13 mouse cellular contexts compared by ENCODE assay signal in the genomic region with DNA sequence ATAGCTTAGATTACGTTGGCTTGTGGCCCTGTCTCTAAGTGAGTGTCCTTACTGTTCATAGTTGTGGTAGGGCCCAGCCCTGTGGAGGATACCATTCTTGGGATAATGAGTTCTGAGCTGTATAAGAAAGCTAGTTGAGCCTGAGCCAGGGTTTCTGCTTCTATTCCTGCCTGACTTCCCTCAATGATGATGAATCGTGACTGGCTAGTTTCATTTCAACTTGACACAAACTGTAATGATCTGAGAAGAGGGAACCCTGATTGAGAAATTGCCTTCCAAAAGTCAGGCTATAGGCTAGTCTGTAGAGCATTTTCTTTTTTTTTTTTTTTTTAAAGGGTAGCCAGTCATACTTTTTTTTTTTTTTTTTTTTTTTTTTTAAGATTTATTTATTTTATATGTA. TPM values are rescaled to one million over a fixed set of nuclear protein-coding genes. Genes with fewer than 3 reads are reported as not detected.
A peak's percentile ranks its signal among the peaks of the same experiment; 100 is the strongest.
DNase-seq lines count a peak whose midpoint lies in the region; ATAC-seq and TF ChIP-seq lines count a peak whose summit lies in the region.
"Had no signal": no experiment of that assay in that cellular context is flagged by ENCODE, and none has a peak within 500 bp of the region (broad histone marks: within the 10 kb centered on the region; RNA-seq: fewer than 3 reads in every experiment).

No protein-coding gene starts in this region.

- H3K36me3 ChIP-seq in hindbrain, embryonic 10.5 days: peaks cover 40% of the 10 kb centered on the region
- H3K36me3 ChIP-seq in hindbrain, embryonic 13.5 days: peaks cover 19% of the 10 kb centered on the region
- H3K36me3 ChIP-seq in CH12.LX (replicated peaks in 1 of 2; ENCODE audit: control insufficient read depth in 1 of 2, insufficient read depth in 1 of 2, low read length in 1 of 2): peaks cover 27 to 56% of the 10 kb centered on the region in 2 experiments
- peaks cover 51% of the 10 kb centered on the region for H3K36me3 ChIP-seq in liver, embryonic 15.5 days (replicated peaks)

- TF ChIP-seq CTCF in CH12.LX (conservative IDR thresholded peaks at IDR 0.05 in 1 of 2, IDR thresholded peaks at IDR 0.05 in 1 of 2; ENCODE audit: low read depth in 2 of 2, low read length in 2 of 2): no peak

- H3K27ac ChIP-seq in hindbrain, embryonic 10.5 days: no peak overlapping the region
- H3K27ac ChIP-seq in hindbrain, embryonic 13.5 days: no peak overlapping the region
- H3K27ac ChIP-seq in CH12.LX (ENCODE audit: insufficient read depth, low read depth): no peak overlapping the region
- H3K27ac ChIP-seq in liver, embryonic 15.5 days (replicated peaks): 0 out of 2 replicates have a peak overlapping the region, but pooled peaks have one; percentile 92
- H3K27ac ChIP-seq: limb, embryonic 13.5 days had no signal

- dilution Hi-C loops in CH12.LX (cut with MboI; ENCODE audit: extremely low pct_ligation_motif_present, extremely low pct_unique_long_range_greater_than_20kb, low sequenced_read_pairs): no loop called here

- H3K9ac ChIP-seq in hindbrain, embryonic 13.5 days: no peak overlapping the region
- H3K9ac ChIP-seq in CH12.LX (ENCODE audit: insufficient read depth, low read depth): no peak overlapping the region
- peak overlapping the region; percentile 92; the same call in 1 of the 2 replicates for H3K9ac ChIP-seq in liver, embryonic 15.5 days

- no peak for TF ChIP-seq POLR2A in CH12.LX (IDR thresholded peaks at IDR 0.05; ENCODE audit: low read depth, low read length)

- no peak for DNase-seq in hindbrain, embryonic 10.5 days (ENCODE audit: low spot score)
- no peak for DNase-seq in CH12.LX (ENCODE audit: extremely low read depth)
- peak; percentile 17 for DNase-seq in c-Kit-positive CD71-negative TER-119-negative erythroid progenitor cells, embryonic 14.5 days (ENCODE audit: low read depth)
- DNase-seq in natural killer cell, adult 2 months (ENCODE audit: low spot score in 2 of 2): no peak
- DNase-seq in frontal cortex, postnatal 14 days (ENCODE audit: low spot score in 2 of 2): no peak
- no peak for DNase-seq in right cerebral cortex, postnatal 10 days (ENCODE audit: low spot score in 2 of 2)
- DNase-seq: cerebellum, adult 11-12 months; gastrocnemius, postnatal 14 days; right cerebral cortex, adult 18-20 months; thymus, adult 18-20 months had no signal

- no peak for TF ChIP-seq RAD21 in CH12.LX (IDR thresholded peaks at IDR 0.05; ENCODE audit: low read depth, low read length)

- H3K79me2 ChIP-seq in CH12.LX (replicated peaks; ENCODE audit: control insufficient read depth, extremely low read depth, insufficient read depth, poor library complexity, severe bottlenecking): no peaks in the 10 kb centered on the region; the same call in 1 of the 2 replicates

- in situ Hi-C loops in CH12.LX (cut with MboI; ENCODE audit: low pct_ligation_motif_present, low pct_unique_long_range_greater_than_20kb, low sequenced_read_pairs): no loop called here

- no peak for ATAC-seq in hindbrain, embryonic 13.5 days (ENCODE audit: low FRiP score)
- no peak for ATAC-seq in liver, embryonic 15.5 days (ENCODE audit: insufficient read depth)

- no peak for TF ChIP-seq EP300 in CH12.LX (IDR thresholded peaks at IDR 0.05; ENCODE audit: low read length)

- no peaks in the 10 kb centered on the region for H3K27me3 ChIP-seq in hindbrain, embryonic 10.5 days (ENCODE audit: insufficient read depth, poor library complexity, severe bottlenecking)
- H3K27me3 ChIP-seq in hindbrain, embryonic 13.5 days: no peaks in the 10 kb centered on the region
- no peaks in the 10 kb centered on the region for H3K27me3 ChIP-seq in CH12.LX (replicated peaks)
- H3K27me3 ChIP-seq in liver, embryonic 15.5 days: no peaks in the 10 kb centered on the region
- H3K27me3 ChIP-seq: limb, embryonic 13.5 days had no signal

- peak overlapping the region; percentile 72; the same call in 1 of the 2 replicates for H3K4me3 ChIP-seq in hindbrain, embryonic 10.5 days
- H3K4me3 ChIP-seq in hindbrain, embryonic 13.5 days: no peak overlapping the region
- no peak overlapping the region for H3K4me3 ChIP-seq in CH12.LX (replicated peaks in 1 of 3; ENCODE audit: low read depth in 2 of 3, low read length in 2 of 3, poor library complexity in 1 of 3)
- peak overlapping the region; percentile 96 for H3K4me3 ChIP-seq in liver, embryonic 15.5 days (replicated peaks)

- no peak overlapping the region for H3K4me2 ChIP-seq in hindbrain, embryonic 13.5 days
- peak overlapping the region; percentile 89; the same call in 1 of the 2 replicates for H3K4me2 ChIP-seq in CH12.LX (ENCODE audit: insufficient read depth, low read depth, poor library complexity, severe bottlenecking)
- peak overlapping the region; percentile 79 for H3K4me2 ChIP-seq in liver, embryonic 15.5 days

- WGBS in hindbrain, embryonic 10.5 days: 91% methylated on average over 2 of the region's 2 CpGs
- 96% methylated on average over 2 of the region's 2 CpGs for WGBS in hindbrain, embryonic 13.5 days
- 33% methylated on average over 2 of the region's 2 CpGs for WGBS in liver, embryonic 15.5 days (ENCODE audit: insufficient replicate concordance)

- no peaks in the 10 kb centered on the region for H3K9me3 ChIP-seq in hindbrain, embryonic 10.5 days
- H3K9me3 ChIP-seq in hindbrain, embryonic 13.5 days: no peaks in the 10 kb centered on the region
- no peaks in the 10 kb centered on the region for H3K9me3 ChIP-seq in CH12.LX (replicated peaks; ENCODE audit: low read length)
- no peaks in the 10 kb centered on the region for H3K9me3 ChIP-seq in liver, embryonic 15.5 days (replicated peaks)
- H3K9me3 ChIP-seq: limb, embryonic 13.5 days had no signal

- peaks cover 11% of the 10 kb centered on the region for H3K4me1 ChIP-seq in hindbrain, embryonic 10.5 days (replicated peaks)
- H3K4me1 ChIP-seq in hindbrain, embryonic 13.5 days (replicated peaks): peaks cover 11% of the 10 kb centered on the region
- peaks cover 5 to 15% of the 10 kb centered on the region in 2 experiments; a peak in 3 of 4 replicates for H3K4me1 ChIP-seq in CH12.LX (ENCODE audit: control insufficient read depth in 1 of 2, insufficient read depth in 2 of 2)
- H3K4me1 ChIP-seq in liver, embryonic 15.5 days (replicated peaks): peaks cover 18% of the 10 kb centered on the region

TF ChIP-seq in CH12.LX, 34 proteins besides CTCF, POLR2A, EP300 and RAD21:
- TF ChIP-seq MAX (IDR thresholded peaks at IDR 0.05; ENCODE audit: low read length): no peak
- TF ChIP-seq NRF1 (IDR thresholded peaks at IDR 0.05; ENCODE audit: low read depth, low read length): no peak
- TF ChIP-seq MYC (IDR thresholded peaks at IDR 0.05; ENCODE audit: low read depth, low read length): no peak
- TF ChIP-seq JUND (conservative IDR thresholded peaks at IDR 0.05; ENCODE audit: low read depth, low read length): no peak
- TF ChIP-seq NELFE (IDR thresholded peaks at IDR 0.05; ENCODE audit: low read depth, low read length): no peak
- no peak for TF ChIP-seq USF1 (IDR thresholded peaks at IDR 0.05; ENCODE audit: low read depth, low read length)
- TF ChIP-seq HCFC1 (IDR thresholded peaks at IDR 0.05; ENCODE audit: low read depth, low read length): no peak
- TF ChIP-seq CHD1 (IDR thresholded peaks at IDR 0.05; ENCODE audit: low read depth, low read length): no peak
- no peak for TF ChIP-seq ZKSCAN1 (IDR thresholded peaks at IDR 0.05; ENCODE audit: borderline replicate concordance, low read depth, low read length)
- no peak for TF ChIP-seq SMC3 (IDR thresholded peaks at IDR 0.05; ENCODE audit: low read depth, low read length)
- TF ChIP-seq MEF2A (IDR thresholded peaks at IDR 0.05; ENCODE audit: borderline replicate concordance, low read depth, low read length): no peak
- no peak for TF ChIP-seq BHLHE40 (IDR thresholded peaks at IDR 0.05; ENCODE audit: low read depth, low read length)
- no peak for TF ChIP-seq PAX5 (IDR thresholded peaks at IDR 0.05; ENCODE audit: low read length)
- TF ChIP-seq SIN3A (IDR thresholded peaks at IDR 0.05; ENCODE audit: low read length): no peak
- no peak for TF ChIP-seq MAFK (IDR thresholded peaks at IDR 0.05; ENCODE audit: insufficient replicate concordance, low read length)
- TF ChIP-seq IRF4 (IDR thresholded peaks at IDR 0.05; ENCODE audit: low read depth, low read length): no peak
- TF ChIP-seq ZC3H11A (IDR thresholded peaks at IDR 0.05; ENCODE audit: low read depth, low read length): no peak
- TF ChIP-seq E2F4 (IDR thresholded peaks at IDR 0.05; ENCODE audit: insufficient replicate concordance, low read depth, low read length): no peak
- TF ChIP-seq RCOR1 (conservative IDR thresholded peaks at IDR 0.05; ENCODE audit: low read depth, low read length): no peak

RNA-seq across cellular contexts. Expression of gene Mtfr2, which starts 1.3 kb away (rescaled TPM):
- 2.7 and 4.3 TPM in 2 replicates for polyA plus RNA-seq in hindbrain, embryonic 10.5 days (2016; fragmentation: Nextera tagmentation; extraction: Ambion mirVana)
- polyA plus RNA-seq in hindbrain, embryonic 13.5 days (2015; fragmentation: Nextera tagmentation; extraction: Ambion mirVana): 0.36 and 1.4 TPM in 2 replicates
- total RNA-seq in CH12.LX (2012; rRNA removed) (4.0 and 4.4 TPM in 2 replicates), CH12.LX (2014; rRNA removed) (3.2 and 3.8 TPM in 2 replicates)
- 15.3 and 16.9 TPM in 2 replicates for polyA plus RNA-seq in CH12.LX (2012; ENCODE audit: insufficient read length, low read depth)
- 2.0 and 2.3 TPM in 2 replicates for polyA plus RNA-seq in liver, embryonic 15.5 days (2015; fragmentation: Nextera tagmentation; extraction: Ambion mirVana)

RNA-seq across cellular contexts. Expression of gene Bclaf1, which starts 36.6 kb away (rescaled TPM):
- polyA plus RNA-seq in hindbrain, embryonic 10.5 days (2016; fragmentation: Nextera tagmentation; extraction: Ambion mirVana): 124 and 155 TPM in 2 replicates
- polyA plus RNA-seq in hindbrain, embryonic 13.5 days (2015; fragmentation: Nextera tagmentation; extraction: Ambion mirVana): 127 and 138 TPM in 2 replicates
- total RNA-seq in CH12.LX (2012; rRNA removed) (84.2 and 130 TPM in 2 replicates), CH12.LX (2014; rRNA removed) (186 and 208 TPM in 2 replicates)
- 242 and 246 TPM in 2 replicates for polyA plus RNA-seq in CH12.LX (2012; ENCODE audit: insufficient read length, low read depth)
- polyA plus RNA-seq in liver, embryonic 15.5 days (2015; fragmentation: Nextera tagmentation; extraction: Ambion mirVana): 43.3 and 43.6 TPM in 2 replicates

Comparison
In these comparisons a context has a peak if more than half of its experiments do, and no peak if none do; other contexts are left out.
1. H3K4me3 ChIP-seq: peak in hindbrain, embryonic 10.5 days (single experiment) and liver, embryonic 15.5 days (single experiment); none in hindbrain, embryonic 13.5 days (single experiment) and CH12.LX (0 of 3).